Mouse (Mus musculus) ES-E14 (cell line): ENCODE measurements around the gene Tulp1.

Source experiments
- HCFC1 ChIP-seq: IDR thresholded peaks from 2 replicates; pipeline ENCODE4 v1.6.1; 2012; ENCODE audit warnings: low read length, inconsistent platforms, borderline replicate concordance; ENCODE audit not compliant: insufficient read depth
- MAFK ChIP-seq: IDR thresholded peaks from 2 replicates; pipeline ENCODE4 v1.6.1; 2014; ENCODE audit warnings: mild to moderate bottlenecking, low read depth, low read length, inconsistent platforms; ENCODE audit not compliant: insufficient read depth

DNA sequence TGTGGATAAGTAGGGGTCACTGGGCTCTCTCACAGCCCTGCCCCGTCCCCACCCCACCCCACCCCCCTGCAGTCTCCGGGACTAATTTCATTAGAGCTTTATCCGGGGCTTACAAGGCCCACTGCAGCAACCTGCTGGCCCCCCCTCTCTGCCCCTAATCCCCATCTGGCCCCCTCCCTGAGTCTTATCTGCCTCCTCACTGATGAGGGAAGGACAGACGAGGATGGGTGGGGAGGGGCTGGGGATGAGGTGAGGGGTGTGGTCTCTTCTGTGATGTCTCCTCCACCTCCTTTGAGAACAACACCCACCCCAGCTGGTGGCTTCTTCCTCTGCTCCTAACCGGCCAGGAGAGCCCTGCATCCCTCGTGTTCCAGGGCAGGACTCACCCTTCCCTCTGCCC is 15.2 kb upstream of the Tulp1 start:
- TF ChIP-seq HCFC1 (no peak), MAFK (no peak)
